Mouse (Mus musculus) kidney, postnatal 0 days (tissue): ENCODE results near the gene Hist1h4f. TPM values are rescaled to one million over a fixed set of nuclear protein-coding genes. Genes with fewer than 3 reads are reported as not detected.

Experiments
- ATAC-seq: fragments of 200-750 bp; cut with Nextera tagmentation; replicated peaks from 2 replicates; pipeline ENCODE4 v1.8.0; 2017; ENCODE audit warnings: low read depth, moderate number of reproducible peaks, moderate TSS enrichment, moderate library complexity; ENCODE audit not compliant: low FRiP score
- DNase-seq: peaks from one replicate; pipeline ENCODE4 v3.0.0-alpha.2; 2016; ENCODE audit warnings: low spot score
- H3K27ac ChIP-seq: fragments of 300-500 bp; sonication (generic); 2 replicates; pipeline ENCODE4 v1.5.1; 2014; ENCODE audit warnings: mild to moderate bottlenecking
- H3K27me3 ChIP-seq: fragments of 300-500 bp; sonication (generic); 2 replicates; pipeline ENCODE4 v1.6.1; 2014; ENCODE audit warnings: low read length, mixed read lengths; ENCODE audit not compliant: insufficient read depth
- H3K36me3 ChIP-seq: fragments of 300-500 bp; sonication (generic); 2 replicates; pipeline ENCODE4 v1.6.1; 2014; ENCODE audit warnings: low read length, mixed read lengths; ENCODE audit not compliant: insufficient read depth
- H3K4me1 ChIP-seq: fragments of 300-500 bp; sonication (generic); replicated peaks from 2 replicates; pipeline ENCODE4 v1.6.1; 2014; ENCODE audit warnings: antibody characterized with exemption, low read length, mixed read lengths; ENCODE audit not compliant: insufficient read depth
- H3K4me2 ChIP-seq: fragments of 300-500 bp; sonication (generic); 2 replicates; pipeline ENCODE4 v1.6.1; 2014; ENCODE audit warnings: mild to moderate bottlenecking, low read length, moderate library complexity, mixed read lengths
- H3K4me3 ChIP-seq: fragments of 300-500 bp; sonication (generic); replicated peaks from 2 replicates; pipeline ENCODE4 v1.5.1; 2014; ENCODE audit warnings: low read depth, low read length
- H3K9ac ChIP-seq: fragments of 300-500 bp; sonication (generic); 2 replicates; pipeline ENCODE4 v1.6.1; 2014; ENCODE audit warnings: low read depth, low read length
- H3K9me3 ChIP-seq: fragments of 300-500 bp; sonication (generic); replicated peaks from 2 replicates; pipeline ENCODE4 v1.6.1; 2016; ENCODE audit warnings: low read length, inconsistent platforms, mixed read lengths
- CTCF ChIP-seq: IDR thresholded peaks from 2 replicates; pipeline ENCODE4 v1.5.1; 2016; ENCODE audit warnings: antibody characterized with exemption, low read depth, mild to moderate bottlenecking, moderate library complexity
- WGBS: fragments of 180-500 bp; shearing (Covaris S2); extraction: QIAGEN DNeasy Blood & Tissue Kit; methylation state at CpG from one replicate; pipeline ENCODE4 v1.1.7; 2014; 5-methylcytosine and 5-hydroxymethylcytosine counted together
- polyA plus RNA-seq: library from polyadenylated mRNA; unstranded; fragments of >200 nt; fragmentation: Nextera tagmentation; extraction: Ambion mirVana; gene quantifications from 2 replicates; pipeline ENCODE4 v1.2.1, GENCODE M21; 2015

The Hist1h4f gene
- polyA plus RNA-seq, 1 experiment from 2014 or later, result 0.58 TPM

DNA sequence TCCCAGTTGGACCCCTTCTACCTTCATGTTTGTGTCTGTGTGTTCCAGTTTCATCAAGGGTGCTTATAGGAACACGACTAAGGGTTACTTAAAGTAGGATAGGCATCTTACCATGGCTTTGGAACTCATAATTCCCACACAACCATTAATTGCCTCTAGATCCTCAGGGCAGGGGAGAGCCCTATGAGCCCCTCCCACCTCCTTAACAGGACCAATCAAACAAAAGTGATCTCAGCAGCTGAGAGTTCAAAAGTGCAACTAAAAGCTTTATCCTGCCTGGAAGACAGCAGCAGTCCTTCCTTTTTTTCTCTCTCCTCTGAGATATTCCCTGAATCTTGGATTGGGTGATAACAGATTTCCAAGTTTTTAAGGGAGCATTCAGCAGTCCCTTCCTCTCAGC, 41.3 kb downstream of the Hist1h4f start:
- WGBS, result 39% methylated on average over 1 of the region's 1 CpGs
- Histone ChIP-seq H3K4me2 (no peak overlapping the region), H3K4me1 (no peaks in the 10 kb centered on the region), H3K27me3 (no peaks in the 10 kb centered on the region), H3K27ac (no peak overlapping the region), H3K36me3 (no peaks in the 10 kb centered on the region), H3K9ac (no peak overlapping the region), H3K9me3 (no peaks in the 10 kb centered on the region), H3K4me3 (no peak overlapping the region)
- no peak for TF ChIP-seq CTCF
- DNase-seq, result peak; percentile 49
- no peak for ATAC-seq

DNA sequence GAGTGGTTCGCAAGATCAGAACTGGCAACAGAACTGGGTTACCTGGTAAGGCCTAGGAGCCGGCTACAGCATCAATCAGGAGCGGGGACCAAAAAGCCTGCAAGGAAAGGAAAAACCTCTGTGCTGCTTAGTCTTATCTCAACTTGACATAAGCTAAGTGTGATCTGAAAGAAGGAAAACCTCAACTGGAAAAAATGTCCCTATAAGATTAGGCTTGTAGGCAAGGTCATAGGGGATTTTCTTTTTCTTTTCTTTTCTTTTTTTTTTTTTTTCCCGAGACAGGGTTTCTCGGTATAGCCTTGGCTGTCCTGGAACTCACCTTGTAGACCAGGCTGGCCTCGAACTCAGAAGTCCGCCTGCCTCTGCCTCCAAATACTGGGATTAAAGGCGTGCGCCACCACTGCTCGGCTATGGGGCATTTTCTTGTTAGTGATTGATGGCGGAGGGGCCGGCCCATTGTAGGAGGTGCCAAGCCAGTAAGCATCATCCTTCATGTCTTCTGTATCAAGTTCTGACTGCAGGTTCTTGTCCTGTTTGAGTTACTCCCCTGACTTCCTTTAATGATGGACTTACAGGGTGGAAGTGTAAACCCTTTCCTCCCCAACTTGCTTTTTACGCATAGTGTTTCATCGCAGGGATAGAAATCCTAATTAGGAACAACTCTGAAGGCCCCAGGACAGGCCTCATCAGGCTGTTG, 44.5 kb downstream of the Hist1h4f start:
- H3K9me3 ChIP-seq, result no peaks in the 10 kb centered on the region
- no peak overlapping the region for H3K4me3 ChIP-seq
- WGBS, result 36% methylated on average over 14 of the region's 14 CpGs
- ATAC-seq, result no peak
- H3K9ac ChIP-seq, result no peak overlapping the region
- no peak for TF ChIP-seq CTCF
- no peak overlapping the region for H3K27ac ChIP-seq
- DNase-seq, result no peak
- no peaks in the 10 kb centered on the region for H3K36me3 ChIP-seq
- H3K27me3 ChIP-seq, result no peaks in the 10 kb centered on the region
- no peak overlapping the region for H3K4me2 ChIP-seq
- no peaks in the 10 kb centered on the region for H3K4me1 ChIP-seq

DNA sequence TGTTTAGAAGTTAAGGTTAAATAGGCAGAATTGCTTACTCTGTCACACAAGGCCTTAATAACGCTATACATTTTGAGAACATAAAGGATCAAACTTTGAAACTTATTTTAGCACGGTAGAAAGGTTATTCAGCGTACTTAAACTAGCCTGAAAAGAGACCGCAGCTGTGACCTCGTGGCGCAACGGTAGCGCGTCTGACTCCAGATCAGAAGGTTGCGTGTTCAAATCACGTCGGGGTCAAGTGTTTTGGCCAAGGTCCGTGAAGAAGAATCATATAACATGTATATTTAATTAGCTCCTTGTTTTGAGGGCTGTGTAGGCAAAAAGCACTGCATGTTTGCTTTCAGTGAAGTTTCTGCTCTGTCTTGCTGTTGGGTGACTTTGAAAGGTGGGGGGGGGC, 45.1 kb downstream of the Hist1h4f start:
- H3K4me1 ChIP-seq, result no peaks in the 10 kb centered on the region
- ATAC-seq (no peak), DNase-seq (no peak)
- H3K4me3 ChIP-seq, result 0 out of 2 replicates have a peak overlapping the region, but pooled peaks have one; percentile 7
- no peaks in the 10 kb centered on the region for H3K9me3 ChIP-seq
- peak overlapping the region; percentile 39; the same call in 1 of the 2 replicates for H3K4me2 ChIP-seq
- no peaks in the 10 kb centered on the region for H3K36me3 ChIP-seq
- H3K27me3 ChIP-seq, result no peaks in the 10 kb centered on the region
- no peak overlapping the region for H3K27ac ChIP-seq
- 14% methylated on average over 13 of the region's 13 CpGs for WGBS
- TF ChIP-seq CTCF, result no peak
- H3K9ac ChIP-seq, result no peak overlapping the region

DNA sequence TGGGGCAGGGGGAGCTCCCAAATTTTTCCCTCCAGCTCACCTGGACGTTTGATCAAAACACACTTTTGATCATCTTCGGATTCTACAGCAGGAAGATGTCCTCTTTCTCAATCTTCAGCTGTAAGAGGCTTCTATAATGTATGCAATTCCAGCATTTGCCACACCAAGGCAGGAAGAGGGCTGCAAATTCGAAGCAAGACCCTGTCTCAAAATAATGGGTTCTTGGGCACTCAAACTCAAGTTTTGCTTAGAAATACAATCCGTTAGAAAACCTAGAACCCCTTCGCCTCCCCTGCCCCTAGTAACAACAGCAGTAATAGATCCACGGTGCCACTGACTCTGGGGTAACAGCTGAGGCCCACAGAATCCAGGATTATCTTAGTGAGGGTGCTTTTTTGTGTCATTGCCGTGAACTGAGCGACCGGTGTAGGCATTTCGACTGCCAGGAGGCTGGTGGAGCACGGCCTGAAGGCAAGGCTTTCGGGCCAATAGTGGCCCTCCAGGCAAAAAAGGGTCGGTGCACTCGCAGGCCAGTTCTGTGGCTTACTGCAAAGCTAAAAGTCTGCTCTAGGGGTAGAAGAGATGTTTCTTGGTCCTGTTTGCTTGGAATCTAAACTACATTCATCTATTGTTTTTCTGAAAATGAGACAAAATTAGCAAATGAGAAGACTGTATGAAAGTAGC, 45.6 kb downstream of the Hist1h4f start:
- peak overlapping the region; percentile 39 for H3K4me2 ChIP-seq
- 16% methylated on average over 14 of the region's 14 CpGs for WGBS
- peak overlapping the region; percentile 35; the same call in 1 of the 2 replicates for H3K9ac ChIP-seq
- no peaks in the 10 kb centered on the region for H3K27me3 ChIP-seq
- H3K9me3 ChIP-seq, result no peaks in the 10 kb centered on the region
- ATAC-seq (no peak), DNase-seq (no peak)
- H3K27ac ChIP-seq, result no peak overlapping the region
- no peak for TF ChIP-seq CTCF
- H3K4me3 ChIP-seq, result peak overlapping the region; percentile 7; the same call in 1 of the 2 replicates
- H3K4me1 ChIP-seq, result no peaks in the 10 kb centered on the region
- H3K36me3 ChIP-seq, result no peaks in the 10 kb centered on the region

DNA sequence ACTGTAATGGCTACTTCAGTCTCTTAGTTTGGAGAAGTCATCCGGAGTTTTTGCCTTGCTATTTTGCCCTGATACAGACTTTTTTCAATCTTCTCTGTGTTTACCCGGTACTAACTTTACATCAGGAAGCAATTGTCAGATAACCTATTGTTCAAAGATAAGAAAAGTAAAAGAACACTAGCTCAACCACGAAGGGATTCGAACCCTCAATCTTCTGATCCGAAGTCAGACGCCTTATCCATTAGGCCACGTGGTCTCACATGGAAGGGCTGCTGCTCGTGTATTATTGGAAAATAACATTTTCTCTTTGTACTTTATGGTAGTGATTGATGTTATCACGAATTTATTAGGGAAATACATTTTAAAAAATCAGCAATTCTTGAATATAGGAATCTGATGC, 47.7 kb downstream of the Hist1h4f start:
- 5% methylated on average over 9 of the region's 9 CpGs for WGBS
- H3K27ac ChIP-seq, result no peak overlapping the region
- no peak overlapping the region for H3K4me2 ChIP-seq
- DNase-seq, result peak; percentile 65
- ATAC-seq, result no peak
- H3K4me3 ChIP-seq, result no peak overlapping the region
- H3K9ac ChIP-seq, result no peak overlapping the region
- no peak for TF ChIP-seq CTCF
- no peaks in the 10 kb centered on the region for H3K9me3 ChIP-seq
- H3K4me1 ChIP-seq, result no peaks in the 10 kb centered on the region
- H3K36me3 ChIP-seq, result no peaks in the 10 kb centered on the region
- no peaks in the 10 kb centered on the region for H3K27me3 ChIP-seq

DNA sequence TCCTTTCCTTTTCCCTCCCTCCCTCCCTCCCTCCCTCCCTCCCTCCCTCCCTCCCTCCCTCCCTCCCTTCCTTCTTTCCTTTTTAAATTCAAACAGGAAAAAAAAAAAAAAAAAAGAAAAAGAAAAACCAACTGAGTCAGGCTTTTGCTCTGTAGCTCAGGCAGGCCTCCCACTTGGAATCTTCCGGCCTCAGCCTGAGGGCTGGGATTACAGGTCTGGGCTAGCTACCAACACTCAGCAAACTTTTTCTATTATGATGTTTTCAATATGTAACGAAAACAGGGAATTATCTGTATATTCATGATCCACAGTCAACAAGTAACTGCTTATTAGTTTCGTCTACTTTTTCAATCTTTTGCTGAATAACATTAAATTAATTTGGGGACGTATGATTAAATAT, 48.5 kb downstream of the Hist1h4f start:
- Histone ChIP-seq H3K9me3 (no peaks in the 10 kb centered on the region), H3K9ac (no peak overlapping the region), H3K27me3 (no peaks in the 10 kb centered on the region), H3K4me3 (no peak overlapping the region), H3K36me3 (no peaks in the 10 kb centered on the region), H3K4me1 (0 out of 2 replicates have a peak, but pooled peaks cover 4% of the 10 kb centered on the region), H3K4me2 (no peak overlapping the region), H3K27ac (no peak overlapping the region)
- no peak for TF ChIP-seq CTCF
- 66% methylated on average over 4 of the region's 4 CpGs for WGBS
- no peak for DNase-seq
- no peak for ATAC-seq
